Mouse (Mus musculus) cerebellum, adult 9-10 months (tissue): ENCODE data around the gene Nudt15.
"Not testable (repeated sequence)": the region's sequence is repeated elsewhere in the genome, so short reads cannot be mapped to it uniquely, and the experiment has no call there.

Experiments used
- DNase-seq: peaks from one replicate; pipeline ENCODE4 v3.0.0; 2022

Gene Nudt15

DNA sequence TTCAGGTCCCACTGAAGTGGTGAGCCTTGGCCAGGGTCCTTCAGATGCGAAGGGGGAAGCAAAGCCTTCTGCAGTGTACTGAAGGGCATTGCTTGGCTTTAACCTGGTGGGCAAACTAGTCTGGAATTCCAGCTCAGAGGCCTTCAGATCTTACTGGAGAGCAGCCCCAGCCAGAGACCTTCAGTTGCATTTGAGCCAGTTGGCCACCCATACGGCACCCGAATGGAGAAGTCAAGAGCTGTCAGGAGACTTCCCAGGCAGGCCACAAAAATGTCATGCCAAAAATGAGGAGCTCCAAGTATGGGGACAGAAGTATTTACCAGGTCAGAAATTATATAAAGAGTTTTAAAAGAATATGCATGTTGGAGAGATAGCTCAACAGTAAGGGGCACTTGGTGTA is at the start of gene Nudt15:
Gene Nudt15 (minus strand): TSS at position 192 of the 400 bp plus-strand sequence.
- no peak for DNase-seq

DNA sequence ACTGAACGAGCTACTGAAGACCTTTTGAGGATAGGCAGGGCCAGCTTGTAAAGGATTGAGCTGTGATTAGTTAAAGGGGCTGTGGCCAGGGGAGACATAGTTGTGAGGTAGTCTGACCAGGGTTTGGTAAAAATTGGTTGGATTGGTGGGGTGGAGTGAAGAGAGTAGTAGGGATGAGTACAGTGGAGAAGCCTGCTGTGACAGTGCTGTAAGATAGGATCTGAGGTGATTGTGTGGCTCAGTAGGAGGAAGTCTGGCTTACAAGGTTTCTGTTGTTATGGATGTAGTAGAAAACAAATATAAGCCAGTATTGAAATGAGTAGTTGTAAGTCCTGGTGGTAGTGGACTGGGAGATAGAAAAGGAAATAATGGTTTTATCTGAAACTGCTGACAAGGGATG is 44.1 kb upstream of the Nudt15 start:
- DNase-seq, result no peak

DNA sequence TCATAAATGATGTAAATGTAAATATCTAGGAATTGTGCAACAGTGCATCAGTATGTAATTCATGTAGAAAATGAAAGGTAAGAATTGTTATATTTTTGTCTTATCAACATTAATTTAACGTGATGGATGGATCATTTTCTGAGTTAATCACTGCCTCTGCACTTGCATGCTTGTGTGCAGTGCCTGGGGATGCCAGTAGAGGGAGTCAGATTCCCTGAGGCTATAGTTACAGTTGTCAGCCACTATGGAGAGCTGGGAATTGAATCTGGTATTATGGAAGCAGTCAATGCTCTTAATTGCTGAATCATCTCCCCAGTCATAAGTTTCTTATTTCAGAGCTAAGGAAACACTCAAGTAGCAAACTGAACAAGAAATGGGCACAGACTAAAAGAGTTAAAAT is 40.0 kb upstream of the Nudt15 start:
- no peak for DNase-seq

DNA sequence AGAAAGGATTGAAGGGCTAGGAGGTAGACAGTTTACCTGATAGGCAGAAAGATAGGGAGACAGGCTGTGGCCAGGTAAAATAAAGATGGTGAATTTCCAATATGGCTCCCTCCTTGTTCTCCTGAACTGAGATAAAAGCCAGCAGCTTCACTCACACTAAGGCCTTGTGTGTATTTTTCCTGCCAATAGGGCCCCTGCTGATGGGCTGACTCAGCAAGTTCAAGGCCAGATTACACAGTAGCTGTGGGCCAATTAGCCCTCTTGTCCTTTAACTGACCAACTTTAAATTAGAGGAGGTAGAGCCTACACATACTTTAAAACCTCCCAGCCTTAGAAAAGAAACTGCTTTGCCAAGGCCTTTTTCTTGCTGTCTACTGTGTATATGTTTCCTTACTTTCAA is 28.3 kb upstream of the Nudt15 start:
- no peak for DNase-seq

DNA sequence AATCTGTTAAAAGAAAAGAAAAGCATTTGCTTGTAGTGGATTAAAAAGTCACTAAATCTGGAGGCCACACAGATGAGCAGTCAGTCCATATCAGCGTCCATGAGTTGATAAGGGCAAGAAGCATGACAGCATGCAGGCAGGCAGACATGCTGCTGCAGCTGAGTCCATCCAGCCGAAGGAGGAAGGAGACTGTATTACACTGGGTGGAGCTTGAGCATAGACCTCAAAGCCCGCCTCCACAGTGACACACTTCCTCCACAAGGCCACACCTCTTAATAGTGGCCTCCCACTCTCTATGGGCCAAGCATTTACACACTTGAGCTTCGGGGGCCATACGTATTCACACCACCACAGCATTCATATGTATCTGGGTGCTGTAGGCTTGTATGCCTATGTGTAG is 26.0 kb upstream of the Nudt15 start:
- DNase-seq, result no peak

DNA sequence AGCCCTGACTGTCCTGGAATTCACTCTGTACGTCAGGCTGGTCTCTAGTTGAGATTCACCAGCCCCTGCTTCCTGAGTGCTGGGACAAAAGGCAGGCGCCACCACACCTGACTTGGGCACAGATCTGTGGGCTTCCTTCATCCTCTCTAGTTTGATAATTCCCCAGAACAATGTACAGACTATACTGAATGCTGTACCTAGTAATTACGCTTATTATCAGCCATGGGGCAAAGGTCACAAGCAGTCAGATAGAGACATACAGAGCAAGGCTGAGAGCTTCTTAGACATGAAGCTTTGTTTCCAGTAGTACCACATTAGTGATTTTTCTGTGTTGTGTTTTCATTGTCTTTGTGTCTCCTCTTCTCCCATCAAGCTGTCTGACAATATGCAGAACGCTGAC is 23.1 kb upstream of the Nudt15 start:
- no peak for DNase-seq

DNA sequence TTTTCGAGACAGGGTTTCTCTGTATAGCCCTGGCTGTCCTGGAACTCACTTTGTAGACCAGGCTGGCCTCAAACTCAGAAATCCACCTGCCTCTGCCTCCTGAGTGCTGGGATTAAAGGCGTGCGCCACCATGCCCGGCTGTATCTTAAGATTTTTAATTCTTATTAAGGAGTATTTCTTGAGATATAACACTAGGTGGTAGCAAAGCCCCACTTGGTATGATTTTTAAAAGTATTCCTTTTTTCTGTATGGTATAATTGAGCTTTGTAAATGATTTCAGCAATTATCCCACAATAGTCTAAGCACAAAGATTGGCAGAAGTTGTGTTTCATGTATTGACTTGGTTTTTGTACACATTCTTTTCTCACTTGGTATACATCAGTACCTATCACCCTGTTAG is 21.8 kb upstream of the Nudt15 start:
- not testable (repeated sequence) for DNase-seq

DNA sequence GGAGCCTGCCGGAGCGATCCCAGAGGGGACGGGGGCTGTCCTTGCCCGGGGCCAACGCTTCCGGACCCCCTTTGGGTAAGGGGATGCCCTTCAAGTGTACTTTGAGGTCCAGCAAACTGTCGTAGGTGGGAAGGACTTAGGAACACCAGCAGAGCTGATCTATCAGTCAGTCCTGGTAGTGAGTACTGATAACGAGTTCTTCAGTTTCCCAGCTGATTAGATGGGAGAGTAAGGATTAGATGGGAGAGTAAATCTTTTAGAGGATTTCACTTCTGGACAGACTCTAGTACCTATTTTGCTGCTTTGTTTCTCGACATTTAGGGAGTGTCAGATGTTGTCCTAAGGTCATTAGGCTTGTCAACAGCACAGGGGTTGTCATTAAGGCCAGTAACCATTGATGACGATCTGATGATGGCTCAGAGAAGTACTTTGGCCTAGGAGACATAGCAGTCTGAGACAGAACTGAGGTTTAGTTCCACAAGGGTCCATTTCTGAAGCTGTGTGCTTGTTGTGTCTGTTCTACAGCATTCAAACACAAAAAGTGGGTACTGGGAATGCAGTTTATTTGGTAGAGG is 5.2 kb upstream of the Nudt15 start:
- no peak for DNase-seq

DNA sequence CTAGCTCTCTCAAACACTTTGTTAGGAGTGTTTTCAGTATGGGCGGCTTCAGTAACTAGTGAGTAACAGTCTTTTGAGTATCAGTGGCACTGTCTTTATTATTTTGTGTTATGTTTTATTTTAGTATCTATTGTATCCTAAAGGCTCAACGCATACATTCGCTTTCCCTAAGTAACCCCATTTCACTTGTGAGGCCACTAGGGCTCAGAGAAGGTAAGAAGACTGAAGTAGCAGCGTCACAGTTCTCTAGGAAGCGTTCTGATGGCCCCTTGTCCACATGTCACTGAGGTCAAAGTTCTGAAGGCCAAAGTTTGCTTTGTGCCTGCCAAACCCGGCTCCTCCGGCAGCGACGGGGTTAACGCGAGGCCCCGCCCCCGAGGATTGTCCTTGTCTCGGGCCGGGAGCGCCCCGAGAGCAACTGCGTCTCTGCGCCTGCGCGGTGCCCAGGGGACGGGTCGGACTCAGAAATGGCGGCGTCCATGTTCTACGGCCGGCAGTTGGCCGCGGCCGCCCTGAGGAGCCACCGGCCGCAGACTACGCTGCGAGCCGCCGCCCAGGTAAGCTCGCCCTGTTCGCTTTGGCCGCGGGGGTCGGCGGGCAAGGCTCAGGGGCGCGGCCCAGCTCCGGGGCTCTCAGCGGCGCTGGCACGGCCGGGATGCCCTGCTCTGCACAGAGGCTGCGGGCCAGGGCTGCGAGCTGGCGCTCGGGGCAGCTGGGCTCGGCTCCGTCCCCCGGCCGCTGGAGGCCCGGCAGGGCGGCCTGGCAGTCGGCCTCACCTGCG is 4.5 kb upstream of the Nudt15 start:
- DNase-seq, result peak; percentile 94

DNA sequence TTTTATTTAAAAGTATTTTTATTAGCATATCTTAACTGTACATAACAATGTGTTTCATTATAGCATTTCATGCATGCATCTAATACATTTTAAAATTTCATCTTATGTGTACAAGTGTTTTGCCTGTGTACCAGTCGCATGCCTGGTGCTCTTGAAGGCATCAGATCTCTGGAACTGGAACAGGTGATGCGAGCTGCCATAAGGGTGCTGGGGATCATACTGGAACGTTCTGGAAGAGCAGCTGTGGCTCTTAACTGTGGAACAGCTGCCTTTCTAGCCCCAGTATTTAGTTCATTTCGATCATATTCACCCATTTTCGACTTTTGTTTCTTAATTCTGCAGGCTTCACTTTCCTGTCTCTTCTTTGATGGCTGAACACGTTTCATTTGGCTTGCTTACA is 3.1 kb upstream of the Nudt15 start:
- no peak for DNase-seq

DNA sequence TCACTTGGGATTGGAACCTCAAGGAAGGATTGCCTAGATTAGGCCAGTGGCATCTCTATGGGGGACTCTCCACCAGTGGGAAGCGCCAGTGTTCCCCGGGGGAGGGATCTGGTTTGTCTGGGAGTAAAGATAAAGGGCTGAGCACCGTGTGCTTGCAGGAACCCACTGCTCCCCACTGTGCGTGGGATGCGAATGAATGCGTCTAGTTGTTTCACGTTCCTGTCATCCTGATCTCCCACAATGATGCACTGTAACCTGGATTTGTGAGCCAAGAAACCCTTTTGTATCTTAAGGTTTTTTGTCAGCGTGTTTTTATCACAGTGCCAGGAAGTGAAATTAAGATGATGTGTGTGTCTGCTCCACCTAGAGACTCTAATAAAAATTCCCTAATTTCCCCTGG is 2.7 kb upstream of the Nudt15 start:
- no peak for DNase-seq

DNA sequence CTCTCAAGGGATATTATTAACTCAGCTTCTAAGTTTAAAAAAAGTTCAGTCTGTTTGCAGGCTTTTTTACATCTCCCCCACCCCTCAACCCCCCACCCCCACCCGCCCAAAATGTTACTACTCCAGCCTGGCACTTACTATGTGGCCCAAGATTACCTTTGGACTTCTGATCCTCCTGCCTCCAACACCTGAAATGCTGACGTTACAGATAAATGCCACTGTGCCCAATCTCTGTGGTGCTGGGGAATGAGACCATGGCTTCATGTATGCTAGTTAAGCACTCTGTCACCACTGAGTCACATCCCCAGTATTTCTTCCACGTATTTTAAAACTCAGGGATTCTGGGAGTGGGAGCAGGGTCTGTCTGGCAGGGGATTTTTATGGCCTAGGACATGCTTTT is 2.2 kb upstream of the Nudt15 start:
- no peak for DNase-seq

DNA sequence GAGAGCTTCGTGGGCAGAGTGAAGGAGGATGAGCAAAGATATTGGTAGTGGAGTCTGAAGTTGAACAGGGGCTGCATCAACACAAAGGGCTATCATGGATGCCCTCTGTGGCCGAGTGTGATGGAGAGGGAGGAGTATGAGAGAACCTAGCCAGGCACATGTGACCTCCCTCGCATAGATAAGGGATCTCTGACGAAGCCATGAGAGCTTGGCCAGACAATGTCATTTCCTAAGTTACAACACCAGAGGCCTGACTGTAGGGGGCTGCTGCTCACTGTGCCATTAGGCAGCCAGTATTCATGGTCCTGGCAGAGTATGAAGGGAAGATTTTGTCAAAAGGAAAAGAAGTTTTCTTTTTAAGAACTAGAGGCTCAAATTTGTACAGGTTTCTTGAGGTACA is 1.0 kb downstream of the Nudt15 start:
- no peak for DNase-seq

DNA sequence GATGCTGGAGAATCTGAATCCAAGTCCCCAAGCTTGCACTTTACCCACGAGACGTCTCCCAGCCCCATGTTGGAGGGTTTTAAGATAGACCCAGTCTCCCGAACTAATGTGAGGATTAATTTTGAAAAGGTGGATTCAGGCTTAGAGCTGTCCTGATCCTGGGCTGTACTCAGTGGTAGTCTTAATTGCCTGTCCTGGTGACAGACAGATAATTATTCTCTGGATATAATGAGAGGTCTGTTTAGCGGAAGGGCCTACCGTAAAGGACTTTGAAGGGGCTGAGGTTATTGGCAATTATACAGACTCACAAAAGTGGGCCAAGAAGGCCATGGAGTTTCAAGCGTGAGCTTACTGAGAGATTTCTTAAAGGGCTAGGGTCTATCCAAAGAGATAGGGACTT is 4.3 kb downstream of the Nudt15 start:
- DNase-seq, result no peak

DNA sequence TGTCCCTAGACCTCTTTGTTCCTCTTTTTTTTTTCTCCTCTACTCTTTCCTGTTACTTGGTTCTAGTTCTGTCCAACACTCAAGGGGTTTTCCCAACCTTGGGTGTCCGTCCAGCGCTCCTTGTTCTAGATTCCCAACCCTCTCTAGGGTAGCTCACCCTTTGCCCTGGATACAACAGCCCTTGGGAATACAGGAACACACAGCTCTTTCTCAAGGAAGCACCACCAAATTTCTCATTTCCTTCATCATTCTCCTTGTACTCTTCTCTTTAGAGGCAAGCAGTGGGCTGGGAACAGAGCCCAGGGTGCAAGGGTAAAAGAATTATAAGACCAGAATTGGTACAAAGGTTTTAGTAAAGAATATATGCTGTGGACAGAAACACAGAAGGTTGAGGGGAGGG is 12.4 kb downstream of the Nudt15 start:
- DNase-seq, result no peak

DNA sequence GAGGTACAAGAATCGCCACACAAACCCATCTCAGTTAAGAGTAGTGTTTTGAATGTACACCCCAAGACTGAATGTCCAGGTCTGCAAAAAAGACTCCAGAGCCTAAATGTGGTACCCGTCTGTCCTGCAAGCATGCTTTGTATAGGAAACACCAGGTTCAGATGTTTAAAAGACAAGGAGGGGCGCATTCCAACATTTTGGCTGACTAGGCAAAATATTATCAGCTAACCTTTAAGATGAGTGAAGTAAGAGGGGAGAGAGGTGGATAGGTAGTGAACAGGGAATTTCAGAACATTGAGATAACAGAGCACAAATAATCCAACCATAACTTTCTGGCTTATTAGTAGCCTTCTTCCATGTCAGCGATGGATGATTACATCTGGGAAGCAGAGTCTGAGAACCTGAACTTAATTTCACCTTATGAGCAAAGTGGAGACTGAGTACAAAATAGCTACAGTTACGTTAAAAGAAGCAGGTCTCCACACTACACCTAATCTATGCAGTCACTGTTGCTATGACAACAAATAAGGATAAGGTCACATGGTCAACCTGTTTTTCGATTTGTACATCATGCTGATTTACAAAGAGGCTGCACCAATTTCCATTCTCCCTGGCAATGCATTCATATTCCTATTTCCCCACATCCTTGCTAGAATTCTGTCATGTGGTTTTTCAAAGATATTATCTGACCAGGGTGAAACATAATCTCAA is 14.1 kb downstream of the Nudt15 start:
- DNase-seq, result no peak

DNA sequence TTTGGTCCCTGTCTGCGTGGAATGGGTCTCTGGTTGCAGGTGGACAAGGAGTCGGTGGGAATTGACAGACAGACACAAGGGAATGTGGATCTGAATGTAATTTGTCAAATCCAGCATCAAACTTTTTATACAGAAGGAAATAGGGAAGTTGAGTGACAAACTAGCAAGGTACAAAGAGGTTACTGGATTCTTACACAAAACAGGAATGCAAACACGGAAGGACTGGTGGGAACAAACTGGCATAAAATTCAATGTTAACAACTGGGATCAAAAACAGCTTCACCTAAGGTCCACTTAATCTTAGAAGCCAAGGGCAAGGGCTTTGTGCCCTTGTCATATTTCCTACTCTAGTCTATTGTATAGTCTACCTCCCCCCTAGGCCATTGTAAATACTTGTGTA is 19.4 kb downstream of the Nudt15 start:
- not testable (repeated sequence) for DNase-seq

DNA sequence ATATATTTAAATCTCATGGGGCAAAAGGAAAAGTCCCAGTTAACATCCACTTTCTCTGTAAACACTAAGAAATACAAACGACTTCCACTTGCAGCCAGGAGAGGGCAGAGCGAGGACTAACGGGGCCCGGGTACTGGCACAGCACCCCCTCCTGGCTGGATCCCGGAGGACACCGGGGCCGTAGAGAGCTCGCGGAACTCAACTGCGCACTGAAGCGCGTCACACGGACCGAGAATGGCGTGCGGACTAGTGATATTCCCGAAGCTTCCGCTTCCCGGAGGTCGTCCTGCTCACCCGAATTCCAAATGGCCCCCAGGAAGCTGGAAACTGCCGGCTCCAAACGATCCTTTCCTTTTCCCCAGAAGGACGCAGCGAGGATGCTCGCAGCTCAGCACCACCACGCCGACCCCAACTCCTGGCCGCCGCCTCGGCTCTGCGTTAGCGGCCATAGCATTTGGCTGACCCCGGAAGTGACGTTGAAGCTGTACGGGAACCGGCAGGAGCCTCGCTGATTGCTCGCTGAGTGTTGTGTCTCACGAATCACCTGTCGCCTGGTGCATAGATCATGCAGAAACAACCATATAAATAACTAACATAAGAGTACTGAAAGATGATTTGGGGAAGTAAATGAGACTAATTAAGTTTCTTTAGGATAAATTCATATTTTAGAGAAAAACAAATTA is 23.1 kb downstream of the Nudt15 start, which contains the start of gene Sucla2:
Gene Sucla2 (plus strand): TSS at position 554 of the 683 bp plus-strand sequence.
- DNase-seq, result peak; percentile 97

DNA sequence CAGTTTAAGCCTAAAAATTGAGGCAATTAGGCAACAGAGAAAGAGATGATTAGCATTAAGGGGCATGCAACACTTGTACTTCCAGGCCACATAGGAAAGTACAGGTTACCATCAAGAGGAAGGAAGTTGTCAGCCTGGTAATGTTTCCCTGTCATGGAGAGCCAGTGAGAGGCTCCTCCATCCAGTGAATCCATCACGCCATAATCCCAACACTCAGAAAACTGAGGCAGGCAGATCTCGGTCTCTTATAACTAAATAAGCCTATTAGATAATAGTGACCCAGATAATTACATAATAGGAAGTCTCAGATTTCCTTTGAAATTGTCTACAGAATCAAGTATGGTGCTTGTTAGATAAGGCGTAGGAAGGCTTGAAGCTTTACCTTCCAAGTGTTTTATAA is 23.9 kb downstream of the Nudt15 start:
- DNase-seq, result no peak

DNA sequence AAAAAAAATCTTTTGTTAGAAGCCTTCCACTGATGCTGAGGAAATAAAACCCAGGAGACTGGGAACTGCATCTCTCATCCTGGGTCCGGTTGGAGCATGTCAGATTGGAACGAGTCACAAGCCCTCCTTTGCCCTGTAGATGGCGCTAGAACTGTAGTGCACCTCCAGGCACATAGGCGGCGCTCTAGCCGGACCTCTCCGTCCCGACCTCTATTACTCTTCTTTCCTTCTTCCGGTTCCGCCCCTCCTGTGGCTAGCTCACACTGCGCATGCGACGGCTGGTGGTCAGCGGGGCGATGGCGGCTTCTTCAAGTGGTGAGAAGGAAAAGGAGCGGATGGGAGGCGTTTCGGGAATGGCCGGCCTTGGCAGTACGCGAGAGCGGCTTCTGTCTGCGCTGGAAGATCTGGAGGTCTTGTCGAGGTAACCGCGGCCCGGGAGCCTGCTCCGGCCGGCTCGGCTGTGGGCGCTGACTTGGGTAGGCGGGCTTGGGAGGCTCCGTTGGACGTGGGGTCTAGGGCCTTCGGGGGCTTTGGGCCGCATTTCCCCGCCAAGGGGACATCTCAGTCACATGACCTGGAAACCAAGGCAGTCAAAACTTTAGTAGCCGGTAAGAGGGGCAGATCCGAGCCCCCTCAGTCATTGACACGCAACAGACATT is 38.1 kb downstream of the Nudt15 start, which contains the start of gene Med4:
Gene Med4 (plus strand): TSS at position 261 of the 659 bp plus-strand sequence.
- DNase-seq, result peak; percentile 97

DNA sequence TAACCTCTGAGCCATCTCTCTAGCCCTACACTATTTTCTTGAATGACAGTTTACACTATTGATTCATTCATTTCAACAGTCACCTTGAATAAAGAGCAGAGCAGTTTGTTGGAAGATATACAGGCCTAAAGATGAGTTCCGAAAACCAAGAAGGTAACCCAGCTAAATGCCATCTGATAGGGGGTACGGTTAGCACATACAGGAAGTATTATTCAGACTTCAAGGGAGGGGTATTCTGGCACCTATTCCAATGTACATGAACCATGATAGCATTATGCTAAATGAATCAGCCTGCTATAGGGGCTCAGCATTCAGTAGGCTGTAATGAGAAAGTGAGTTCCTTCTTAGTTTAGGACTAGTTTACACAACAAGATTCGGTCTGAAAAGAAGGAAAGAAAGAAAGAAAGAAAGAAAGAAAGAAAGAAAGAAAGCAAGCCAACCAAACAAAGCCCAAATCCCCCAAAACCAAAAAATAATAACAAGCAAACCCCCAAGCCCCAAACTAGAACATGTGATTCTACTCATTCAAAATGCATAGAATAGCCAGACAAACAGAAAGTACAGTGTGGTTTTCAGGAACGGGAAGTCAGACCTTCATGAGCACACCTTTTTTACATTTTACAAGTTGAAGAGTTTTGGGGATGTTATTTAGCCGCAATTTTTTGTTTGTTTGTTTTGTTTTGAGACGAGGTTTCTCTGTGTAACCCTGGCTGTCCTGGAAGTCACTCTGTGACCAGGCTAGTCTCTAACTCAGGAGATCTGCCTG is 39.2 kb downstream of the Nudt15 start:
- DNase-seq, result no peak
